Mouse (Mus musculus) liver, adult 2 months (tissue): ENCODE measurements around the gene Mgmt.

Experiments
- CTCF ChIP-seq: fragments of 200-500 bp; IDR thresholded peaks from 2 replicates; pipeline ENCODE4 v1.5.1; 2011; ENCODE audit warnings: low read depth, low read length, control low read depth
- POLR2A ChIP-seq: fragments of 200-500 bp; IDR thresholded peaks from 2 replicates; pipeline ENCODE4 v1.6.1; 2011; ENCODE audit warnings: low read length, control low read depth; ENCODE audit not compliant: insufficient read depth; ENCODE audit errors: extremely low read depth

DNA sequence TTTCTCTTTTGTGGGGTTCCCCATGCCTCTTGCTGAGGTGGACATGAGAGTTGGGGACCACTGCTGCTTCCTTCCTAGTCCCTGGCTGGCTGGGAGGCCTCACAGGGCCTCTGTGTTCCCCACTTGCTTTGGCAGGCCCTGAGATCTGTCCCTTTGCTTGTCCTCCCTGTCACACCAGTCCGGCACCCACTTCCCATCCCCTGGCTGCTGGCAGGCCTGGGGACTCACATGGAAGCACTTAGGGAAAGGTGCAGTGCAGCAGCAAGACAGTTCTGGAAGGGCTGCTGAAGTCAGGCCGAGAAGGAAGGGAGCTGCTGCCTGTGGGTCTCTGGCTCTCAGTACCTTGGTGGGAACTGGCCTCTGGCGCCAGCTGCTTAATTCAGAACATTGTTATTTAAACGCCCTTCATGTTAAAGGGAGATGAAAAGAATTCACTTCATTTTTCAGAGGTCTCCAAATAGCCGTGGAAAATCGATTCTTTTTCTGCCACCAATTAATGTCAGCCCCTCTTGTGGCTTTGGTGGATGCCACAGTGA lies 53.9 kb downstream of the Mgmt start:
- no peak for TF ChIP-seq POLR2A
- no peak for TF ChIP-seq CTCF
